Mouse (Mus musculus): ENCODE measurements around the gene Ankrd55. TPM values are rescaled to one million over a fixed set of nuclear protein-coding genes. Genes with fewer than 3 reads are reported as not detected.

Gene Ankrd55
- polyA plus RNA-seq, 1 experiment from 2014 or later = 0.49 TPM

- peaks cover 7% of the 10 kb centered on the region; the same call in 1 of the 2 replicates for H3K4me1 ChIP-seq
- H3K9me3 ChIP-seq = no peaks in the 10 kb centered on the region
- 63% methylated on average over 4 of the region's 4 CpGs for WGBS
- H3K27ac ChIP-seq (replicated peaks) = no peak overlapping the region
- H3K27me3 ChIP-seq (replicated peaks; ENCODE audit: low read depth, poor library complexity, severe bottlenecking) = no peaks in the 10 kb centered on the region
- no peak for DNase-seq (ENCODE audit: low spot score)
- no peak overlapping the region for H3K4me3 ChIP-seq
- H3K36me3 ChIP-seq (replicated peaks) = no peaks in the 10 kb centered on the region
These were observed 77.5 kb downstream of the Ankrd55 start for GRCm38 (mm10) chr13:112365762-112366161.

- Histone ChIP-seq H3K4me3 (no peak overlapping the region), H3K27me3 (replicated peaks; ENCODE audit: low read depth, poor library complexity, severe bottlenecking) (no peaks in the 10 kb centered on the region), H3K27ac (replicated peaks) (no peak overlapping the region), H3K36me3 (replicated peaks) (no peaks in the 10 kb centered on the region), H3K4me1 (peaks cover 7% of the 10 kb centered on the region; the same call in 1 of the 2 replicates), H3K9me3 (no peaks in the 10 kb centered on the region)
- WGBS = 82% methylated on average over 4 of the region's 4 CpGs
- no peak for DNase-seq (ENCODE audit: low spot score)
These were observed 78.2 kb downstream of the Ankrd55 start for GRCm38 (mm10) chr13:112366321-112367029.

GRCm38 (mm10) chr13:112371729-112372128, 83.5 kb downstream of the Ankrd55 start:
- Histone ChIP-seq H3K36me3 (replicated peaks) (no peaks in the 10 kb centered on the region), H3K4me1 (no peaks in the 10 kb centered on the region), H3K9me3 (no peaks in the 10 kb centered on the region), H3K4me3 (no peak overlapping the region), H3K27ac (replicated peaks) (no peak overlapping the region), H3K27me3 (replicated peaks; ENCODE audit: low read depth, poor library complexity, severe bottlenecking) (no peaks in the 10 kb centered on the region)
- 92% methylated on average over 4 of the region's 4 CpGs for WGBS
- DNase-seq (ENCODE audit: low spot score) = no peak

- no peaks in the 10 kb centered on the region for H3K27me3 ChIP-seq (replicated peaks; ENCODE audit: low read depth, poor library complexity, severe bottlenecking)
- H3K4me3 ChIP-seq = no peak overlapping the region
- H3K36me3 ChIP-seq (replicated peaks) = no peaks in the 10 kb centered on the region
- no peak overlapping the region for H3K27ac ChIP-seq (replicated peaks)
- no peaks in the 10 kb centered on the region for H3K4me1 ChIP-seq
- no peak for DNase-seq (ENCODE audit: low spot score)
- WGBS = 47% methylated on average over 8 of the region's 8 CpGs
- no peaks in the 10 kb centered on the region for H3K9me3 ChIP-seq
These were observed 87.5 kb downstream of the Ankrd55 start for GRCm38 (mm10) chr13:112375766-112376165.

GRCm38 (mm10) chr13:112378782-112379305, 90.6 kb downstream of the Ankrd55 start:
- no peak for DNase-seq (ENCODE audit: low spot score)
- Histone ChIP-seq H3K27me3 (replicated peaks; ENCODE audit: low read depth, poor library complexity, severe bottlenecking) (no peaks in the 10 kb centered on the region), H3K36me3 (replicated peaks) (no peaks in the 10 kb centered on the region), H3K4me3 (no peak overlapping the region), H3K4me1 (peaks cover 12% of the 10 kb centered on the region), H3K27ac (replicated peaks) (no peak overlapping the region), H3K9me3 (no peaks in the 10 kb centered on the region)
- WGBS = 80% methylated on average over 9 of the region's 9 CpGs

GRCm38 (mm10) chr13:112381476-112381875, 93.2 kb downstream of the Ankrd55 start:
- Histone ChIP-seq H3K27ac (replicated peaks) (no peak overlapping the region), H3K4me1 (peaks cover 17% of the 10 kb centered on the region), H3K9me3 (no peaks in the 10 kb centered on the region), H3K4me3 (no peak overlapping the region), H3K36me3 (replicated peaks) (no peaks in the 10 kb centered on the region), H3K27me3 (replicated peaks; ENCODE audit: low read depth, poor library complexity, severe bottlenecking) (no peaks in the 10 kb centered on the region)
- 57% methylated on average over 2 of the region's 2 CpGs for WGBS
- no peak for DNase-seq (ENCODE audit: low spot score)

- 0 out of 2 replicates have a peak overlapping the region, but pooled peaks have one; percentile 30 for H3K27ac ChIP-seq (replicated peaks)
- 61% methylated on average over 4 of the region's 4 CpGs for WGBS
These were observed 94.2 kb downstream of the Ankrd55 start for GRCm38 (mm10) chr13:112382457-112382856.

GRCm38 (mm10) chr13:112382956-112383355, 94.7 kb downstream of the Ankrd55 start:
- Histone ChIP-seq H3K36me3 (replicated peaks) (no peaks in the 10 kb centered on the region), H3K27ac (replicated peaks) (0 out of 2 replicates have a peak overlapping the region, but pooled peaks have one; percentile 30), H3K27me3 (replicated peaks; ENCODE audit: low read depth, poor library complexity, severe bottlenecking) (no peaks in the 10 kb centered on the region), H3K9me3 (no peaks in the 10 kb centered on the region), H3K4me3 (no peak overlapping the region), H3K4me1 (peaks cover 17% of the 10 kb centered on the region)
- peak; percentile 39 for DNase-seq (ENCODE audit: low spot score)
- WGBS = 69% methylated on average over 3 of the region's 3 CpGs

More at GRCm38 (mm10) chr13:112382457-112382856, 94.2 kb downstream of the Ankrd55 start:
- H3K9me3 ChIP-seq = no peaks in the 10 kb centered on the region
- H3K36me3 ChIP-seq (replicated peaks) = no peaks in the 10 kb centered on the region
- H3K4me1 ChIP-seq = peaks cover 17% of the 10 kb centered on the region
- no peak overlapping the region for H3K4me3 ChIP-seq
- no peaks in the 10 kb centered on the region for H3K27me3 ChIP-seq (replicated peaks; ENCODE audit: low read depth, poor library complexity, severe bottlenecking)
- no peak for DNase-seq (ENCODE audit: low spot score)

- H3K27me3 ChIP-seq (replicated peaks; ENCODE audit: low read depth, poor library complexity, severe bottlenecking) = no peaks in the 10 kb centered on the region
- DNase-seq (ENCODE audit: low spot score) = no peak
- H3K27ac ChIP-seq (replicated peaks) = no peak overlapping the region
- WGBS = 77% methylated on average over 11 of the region's 11 CpGs
- H3K4me1 ChIP-seq = peaks cover 17% of the 10 kb centered on the region
- no peaks in the 10 kb centered on the region for H3K36me3 ChIP-seq (replicated peaks)
- H3K4me3 ChIP-seq = no peak overlapping the region
- H3K9me3 ChIP-seq = no peaks in the 10 kb centered on the region
These were observed 95.8 kb downstream of the Ankrd55 start for GRCm38 (mm10) chr13:112383941-112384659.

GRCm38 (mm10) chr13:112385040-112385439, 96.8 kb downstream of the Ankrd55 start:
- WGBS = 92% methylated on average over 9 of the region's 9 CpGs
- peaks cover 17% of the 10 kb centered on the region for H3K4me1 ChIP-seq
- H3K4me3 ChIP-seq = no peak overlapping the region
- H3K36me3 ChIP-seq (replicated peaks) = no peaks in the 10 kb centered on the region
- no peak for DNase-seq (ENCODE audit: low spot score)
- no peaks in the 10 kb centered on the region for H3K9me3 ChIP-seq
- no peak overlapping the region for H3K27ac ChIP-seq (replicated peaks)
- H3K27me3 ChIP-seq (replicated peaks; ENCODE audit: low read depth, poor library complexity, severe bottlenecking) = no peaks in the 10 kb centered on the region

- H3K4me3 ChIP-seq = no peak overlapping the region
- H3K36me3 ChIP-seq (replicated peaks) = no peaks in the 10 kb centered on the region
- WGBS = 81% methylated on average over 2 of the region's 2 CpGs
- H3K27me3 ChIP-seq (replicated peaks; ENCODE audit: low read depth, poor library complexity, severe bottlenecking) = no peaks in the 10 kb centered on the region
- no peak for DNase-seq (ENCODE audit: low spot score)
- H3K9me3 ChIP-seq = no peaks in the 10 kb centered on the region
- no peak overlapping the region for H3K27ac ChIP-seq (replicated peaks)
- peaks cover 17% of the 10 kb centered on the region for H3K4me1 ChIP-seq
These were observed 98.3 kb downstream of the Ankrd55 start for GRCm38 (mm10) chr13:112386494-112387075.

GRCm38 (mm10) chr13:112387279-112387678, 99.0 kb downstream of the Ankrd55 start:
- WGBS = 85% methylated on average over 5 of the region's 5 CpGs
- no peak for DNase-seq (ENCODE audit: low spot score)
- H3K9me3 ChIP-seq = no peaks in the 10 kb centered on the region
- H3K27me3 ChIP-seq (replicated peaks; ENCODE audit: low read depth, poor library complexity, severe bottlenecking) = no peaks in the 10 kb centered on the region
- H3K4me3 ChIP-seq = no peak overlapping the region
- H3K4me1 ChIP-seq = peaks cover 17% of the 10 kb centered on the region
- no peak overlapping the region for H3K27ac ChIP-seq (replicated peaks)
- no peaks in the 10 kb centered on the region for H3K36me3 ChIP-seq (replicated peaks)

All from embryonic facial prominence, embryonic 10.5 days (tissue).